Mouse (Mus musculus) liver, postnatal 0 days (tissue): Measurements from ENCODE around the gene H2-Eb1. TPM values are rescaled to one million over a fixed set of nuclear protein-coding genes. Genes with fewer than 3 reads are reported as not detected.
"Not testable (repeated sequence)": the region's sequence is repeated elsewhere in the genome, so short reads cannot be mapped to it uniquely, and the experiment has no call there.

Source experiments
- ATAC-seq: fragments of 200-750 bp; cut with Nextera tagmentation; 2 replicates; pipeline ENCODE4 v1.8.0; 2017; ENCODE audit warnings: mild to moderate bottlenecking, moderate library complexity
- DNase-seq: peaks from one replicate; pipeline ENCODE4 v3.0.0-alpha.2; 2016
- H3K27ac ChIP-seq: fragments of 300-500 bp; sonication (generic); 2 replicates; pipeline ENCODE4 v1.5.1; 2014; ENCODE audit warnings: antibody characterized with exemption, moderate library complexity, mild to moderate bottlenecking, low read depth
- H3K27me3 ChIP-seq: fragments of 300-500 bp; sonication (generic); 2 replicates; pipeline ENCODE4 v1.6.1; 2014; ENCODE audit warnings: low read length, control low read depth, mixed read lengths; ENCODE audit not compliant: insufficient read depth
- H3K36me3 ChIP-seq: fragments of 300-500 bp; sonication (generic); replicated peaks from 2 replicates; pipeline ENCODE4 v1.6.1; 2014; ENCODE audit warnings: mild to moderate bottlenecking, control low read depth, low read length, moderate library complexity, mixed read lengths; ENCODE audit not compliant: insufficient read depth
- H3K4me1 ChIP-seq: fragments of 300-500 bp; sonication (generic); 2 replicates; pipeline ENCODE4 v1.6.1; 2014; ENCODE audit warnings: antibody characterized with exemption, mild to moderate bottlenecking, control low read depth; ENCODE audit not compliant: insufficient read depth
- H3K4me2 ChIP-seq: fragments of 300-500 bp; sonication (generic); 2 replicates; pipeline ENCODE4 v1.6.1; 2014; ENCODE audit warnings: low read depth, mild to moderate bottlenecking, low read length, moderate library complexity, mixed read lengths
- H3K4me3 ChIP-seq: fragments of 300-500 bp; sonication (generic); 2 replicates; pipeline ENCODE4 v1.5.1; 2014; ENCODE audit warnings: low read depth, low read length
- H3K9ac ChIP-seq: fragments of 300-500 bp; sonication (generic); replicated peaks from 2 replicates; pipeline ENCODE4 v1.6.1; 2014; ENCODE audit warnings: mild to moderate bottlenecking, moderate library complexity
- H3K9me3 ChIP-seq: fragments of 300-500 bp; sonication (generic); 2 replicates; pipeline ENCODE4 v1.6.1; 2016; ENCODE audit warnings: mild to moderate bottlenecking, control low read depth, low read length, mixed read lengths
- CTCF ChIP-seq: sonication (generic); IDR thresholded peaks from 2 replicates; pipeline ENCODE4 v1.5.1; 2016; ENCODE audit warnings: antibody characterized with exemption, low read depth
- EP300 ChIP-seq: IDR thresholded peaks from 2 replicates; pipeline ENCODE4 v1.6.1; 2016; ENCODE audit warnings: antibody characterized with exemption, low read depth, mild to moderate bottlenecking
- WGBS: fragments of 180-500 bp; shearing (Covaris S2); extraction: QIAGEN DNeasy Blood & Tissue Kit; methylation state at CpG from one replicate; pipeline ENCODE4 v1.1.7; 2014; ENCODE audit not compliant: insufficient replicate concordance; 5-methylcytosine and 5-hydroxymethylcytosine counted together
- polyA plus RNA-seq: library from polyadenylated mRNA; unstranded; fragments of >200 nt; fragmentation: Nextera tagmentation; extraction: Ambion mirVana; gene quantifications from 2 replicates; pipeline ENCODE4 v1.2.1, GENCODE M21; 2015

Gene H2-Eb1
- polyA plus RNA-seq, 1 experiment from 2014 or later = 9.3 TPM

GRCm38 (mm10) chr17:34309683-34310385 lies 4.2 kb downstream of the H2-Eb1 start:
- H3K9me3 ChIP-seq = no peaks in the 10 kb centered on the region
- H3K9ac ChIP-seq = peak overlapping the region; percentile 56
- peak overlapping the region; percentile 51 for H3K4me3 ChIP-seq
- WGBS = 32% methylated on average over 38 of the region's 38 CpGs
- DNase-seq (peak; percentile 66), ATAC-seq (peak; percentile 64)
- no peak overlapping the region for H3K27ac ChIP-seq
- H3K4me1 ChIP-seq = no peaks in the 10 kb centered on the region
- peak overlapping the region; percentile 79 for H3K4me2 ChIP-seq
- H3K36me3 ChIP-seq = no peaks in the 10 kb centered on the region
- H3K27me3 ChIP-seq = no peaks in the 10 kb centered on the region
- no peak for TF ChIP-seq EP300
- TF ChIP-seq CTCF = no peak

GRCm38 (mm10) chr17:34310526-34310925 lies 4.9 kb downstream of the H2-Eb1 start:
- 68% methylated on average over 3 of the region's 3 CpGs for WGBS
- not testable (repeated sequence) for H3K4me3 ChIP-seq, H3K27ac ChIP-seq, DNase-seq, H3K9ac ChIP-seq, H3K36me3 ChIP-seq, ATAC-seq, H3K27me3 ChIP-seq, H3K4me2 ChIP-seq, H3K9me3 ChIP-seq, H3K4me1 ChIP-seq

GRCm38 (mm10) chr17:34312185-34312584 lies 6.5 kb downstream of the H2-Eb1 start:
- Histone ChIP-seq H3K9me3 (no peaks in the 10 kb centered on the region), H3K36me3 (no peaks in the 10 kb centered on the region), H3K27ac (no peak overlapping the region), H3K9ac (no peak overlapping the region), H3K4me3 (no peak overlapping the region), H3K4me1 (no peaks in the 10 kb centered on the region), H3K27me3 (no peaks in the 10 kb centered on the region), H3K4me2 (no peak overlapping the region)
- ATAC-seq (no peak), DNase-seq (no peak)
- 79% methylated on average over 1 of the region's 1 CpGs for WGBS
- TF ChIP-seq EP300 = no peak
- no peak for TF ChIP-seq CTCF

GRCm38 (mm10) chr17:34313393-34313792 lies 7.7 kb downstream of the H2-Eb1 start:
- H3K4me1 ChIP-seq = no peaks in the 10 kb centered on the region
- DNase-seq (peak; percentile 80), ATAC-seq (no peak)
- no peak overlapping the region for H3K27ac ChIP-seq
- H3K36me3 ChIP-seq = no peaks in the 10 kb centered on the region
- H3K9me3 ChIP-seq = no peaks in the 10 kb centered on the region
- H3K4me2 ChIP-seq = no peak overlapping the region
- H3K27me3 ChIP-seq = no peaks in the 10 kb centered on the region
- H3K4me3 ChIP-seq = no peak overlapping the region
- no peak overlapping the region for H3K9ac ChIP-seq
- 38% methylated on average over 3 of the region's 3 CpGs for WGBS
- TF ChIP-seq CTCF = peak; percentile 90
- TF ChIP-seq EP300 = no peak

DNA sequence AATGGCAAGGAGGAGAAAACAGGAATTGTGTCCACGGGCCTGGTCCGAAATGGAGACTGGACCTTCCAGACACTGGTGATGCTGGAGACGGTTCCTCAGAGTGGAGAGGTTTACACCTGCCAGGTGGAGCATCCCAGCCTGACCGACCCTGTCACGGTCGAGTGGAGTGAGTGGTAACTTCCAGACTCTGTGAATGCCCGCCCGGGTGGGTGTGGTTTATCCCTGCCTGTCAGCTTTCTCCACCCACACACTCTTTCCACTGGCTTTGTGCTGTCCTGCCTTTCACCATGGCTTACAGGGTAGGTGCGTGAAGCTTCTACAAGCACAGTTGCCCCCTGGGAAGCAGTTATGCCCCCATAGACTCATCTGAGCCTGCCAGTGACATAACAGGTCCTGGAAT lies 8.6 kb downstream of the H2-Eb1 start:
- TF ChIP-seq EP300 (no peak), CTCF (no peak)
- H3K4me2 ChIP-seq = no peak overlapping the region
- H3K4me1 ChIP-seq = no peaks in the 10 kb centered on the region
- no peak for ATAC-seq
- H3K9ac ChIP-seq = no peak overlapping the region
- no peaks in the 10 kb centered on the region for H3K9me3 ChIP-seq
- no peak overlapping the region for H3K4me3 ChIP-seq
- no peak for DNase-seq
- H3K27ac ChIP-seq = no peak overlapping the region
- WGBS = 71% methylated on average over 9 of the region's 9 CpGs
- no peaks in the 10 kb centered on the region for H3K36me3 ChIP-seq
- H3K27me3 ChIP-seq = no peaks in the 10 kb centered on the region

DNA sequence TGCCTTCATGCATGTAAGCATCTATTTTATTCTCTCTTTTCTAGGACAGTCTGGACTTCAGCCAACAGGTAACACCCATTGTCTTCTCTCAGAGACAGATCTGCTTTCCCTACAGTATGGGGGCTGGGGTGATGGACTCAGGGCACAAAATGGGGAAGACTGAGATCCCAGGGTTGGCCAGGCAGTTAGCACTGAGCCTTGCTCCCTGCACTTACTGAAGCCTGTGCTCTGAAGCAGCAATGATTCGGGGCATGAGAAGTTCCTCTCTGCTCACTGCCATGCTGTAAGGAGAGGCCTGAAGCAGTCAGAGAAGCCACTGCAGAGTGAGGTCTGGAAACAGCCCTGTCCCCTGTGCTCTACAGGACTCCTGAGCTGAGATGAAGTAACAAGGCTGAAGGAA lies 9.8 kb downstream of the H2-Eb1 start:
- ATAC-seq (no peak), DNase-seq (no peak)
- Histone ChIP-seq H3K36me3 (no peaks in the 10 kb centered on the region), H3K4me2 (no peak overlapping the region), H3K27ac (no peak overlapping the region), H3K9me3 (no peaks in the 10 kb centered on the region), H3K4me1 (no peaks in the 10 kb centered on the region), H3K4me3 (no peak overlapping the region), H3K9ac (no peak overlapping the region), H3K27me3 (no peaks in the 10 kb centered on the region)
- 45% methylated on average over 1 of the region's 1 CpGs for WGBS
- TF ChIP-seq EP300 (no peak), CTCF (no peak)

DNA sequence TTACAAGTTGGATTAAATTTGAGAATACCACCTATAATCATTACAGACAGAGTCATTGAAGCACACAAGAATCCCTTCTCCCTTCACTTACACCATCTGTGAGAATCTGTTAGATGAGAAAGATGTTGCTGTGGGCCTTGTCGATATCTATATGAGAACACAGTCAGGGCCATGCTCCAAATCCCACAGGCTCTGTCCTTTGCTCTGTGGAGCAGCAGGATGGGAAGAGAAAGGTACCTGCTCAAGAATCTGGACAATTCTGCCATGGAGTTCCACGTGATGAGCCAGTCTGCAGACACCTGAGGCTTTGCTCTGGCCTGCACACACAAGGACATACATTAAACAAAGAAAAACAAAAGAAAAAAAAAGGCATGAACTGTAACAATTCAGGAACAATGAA lies 11.0 kb downstream of the H2-Eb1 start:
- no peaks in the 10 kb centered on the region for H3K27me3 ChIP-seq
- ATAC-seq (no peak), DNase-seq (no peak)
- no peak overlapping the region for H3K4me3 ChIP-seq
- H3K9ac ChIP-seq = no peak overlapping the region
- no peaks in the 10 kb centered on the region for H3K36me3 ChIP-seq
- no peak for TF ChIP-seq CTCF
- no peak for TF ChIP-seq EP300
- H3K4me1 ChIP-seq = no peaks in the 10 kb centered on the region
- WGBS = 62% methylated on average over 2 of the region's 2 CpGs
- no peak overlapping the region for H3K4me2 ChIP-seq
- H3K27ac ChIP-seq = no peak overlapping the region
- no peaks in the 10 kb centered on the region for H3K9me3 ChIP-seq
